Mouse (Mus musculus): ENCODE data around the gene Ly6g5c.

GRCm38 (mm10) chr17:35146139-35146538, 38.1 kb downstream of the Ly6g5c start:
- TF ChIP-seq CTCF (IDR thresholded peaks at IDR 0.05; ENCODE audit: low read depth) (no peak), EP300 (optimal IDR thresholded peaks at IDR 0.05) (no peak)

All from stomach, postnatal 0 days (tissue).